Mouse (Mus musculus) thymus, adult 2 months (tissue): ENCODE measurements at regions not wholly inside any gene's neighbourhood (a gene's known extent, or its start where the extent isn't known, plus 50 kb on each side); places are given as distances from the start of the nearest gene placed in this dataset.

ENCODE experiments used
- DNase-seq: peaks from one replicate; pipeline ENCODE4 v3.0.0; 2021
- H3K27ac ChIP-seq: fragments of 200-500 bp; 2 replicates; pipeline ENCODE4 v1.5.1; 2012; ENCODE audit warnings: low read length, control low read depth; ENCODE audit not compliant: control insufficient read depth, insufficient read depth
- H3K27me3 ChIP-seq: fragments of 200-500 bp; 2 replicates; pipeline ENCODE4 v1.6.1; 2012; ENCODE audit warnings: mild to moderate bottlenecking, low read length, moderate library complexity, mixed read lengths; ENCODE audit not compliant: control insufficient read depth, insufficient read depth
- H3K36me3 ChIP-seq: fragments of 200-500 bp; 2 replicates; pipeline ENCODE4 v1.6.1; 2012; ENCODE audit warnings: mild to moderate bottlenecking, low read length, moderate library complexity; ENCODE audit not compliant: control insufficient read depth, insufficient read depth
- H3K4me1 ChIP-seq: fragments of 200-500 bp; replicated peaks from 2 replicates; pipeline ENCODE4 v1.6.1; 2012; ENCODE audit warnings: low read length; ENCODE audit not compliant: control insufficient read depth, insufficient read depth
- H3K4me3 ChIP-seq: fragments of 200-500 bp; 2 replicates; pipeline ENCODE4 v1.5.1; 2012; ENCODE audit warnings: mild to moderate bottlenecking, low read length, control low read depth, moderate library complexity; ENCODE audit not compliant: control insufficient read depth, insufficient read depth
- CTCF ChIP-seq: fragments of 200-500 bp; IDR thresholded peaks from 2 replicates; pipeline ENCODE4 v1.5.1; 2012; ENCODE audit warnings: mild to moderate bottlenecking, control low read depth, low read length, moderate library complexity, borderline replicate concordance; ENCODE audit not compliant: control insufficient read depth, poor library complexity, insufficient read depth; ENCODE audit errors: extremely low read depth
- POLR2A ChIP-seq: fragments of 200-500 bp; IDR thresholded peaks from 2 replicates; pipeline ENCODE4 v1.6.1; 2012; ENCODE audit warnings: mild to moderate bottlenecking, low read length, control low read depth, moderate library complexity; ENCODE audit not compliant: control insufficient read depth, poor library complexity, insufficient read depth; ENCODE audit errors: extremely low read depth
- WGBS: fragments of 180-500 bp; shearing (Covaris S2); methylation state at CpG from one replicate; pipeline ENCODE4 v1.1.7; 2018; 5-methylcytosine and 5-hydroxymethylcytosine counted together

- Histone ChIP-seq H3K27me3 (no peaks in the 10 kb centered on the region), H3K27ac (no peak overlapping the region), H3K4me3 (no peak overlapping the region), H3K36me3 (no peaks in the 10 kb centered on the region), H3K4me1 (no peaks in the 10 kb centered on the region)
- no peak for DNase-seq
- WGBS, result 75% methylated on average over 9 of the region's 9 CpGs
- TF ChIP-seq POLR2A (no peak), CTCF (no peak)
Measured at GRCm38 (mm10) chr2:61283829-61284601, 294.4 kb upstream of the Tank start.

- TF ChIP-seq POLR2A (no peak), CTCF (no peak)
- H3K4me3 ChIP-seq, result no peak overlapping the region
- H3K27me3 ChIP-seq, result no peaks in the 10 kb centered on the region
- WGBS, result 88% methylated on average over 5 of the region's 5 CpGs
- no peaks in the 10 kb centered on the region for H3K4me1 ChIP-seq
- no peaks in the 10 kb centered on the region for H3K36me3 ChIP-seq
- H3K27ac ChIP-seq, result no peak overlapping the region
- DNase-seq, result no peak
Measured at GRCm38 (mm10) chr2:61272721-61273120, 305.7 kb upstream of the Tank start.

GRCm38 (mm10) chr2:61267706-61268105 lies 304.7 kb upstream of the Rbms1 start:
- 93% methylated on average over 3 of the region's 3 CpGs for WGBS
- TF ChIP-seq POLR2A (no peak), CTCF (no peak)

GRCm38 (mm10) chr2:61250068-61250800 lies 287.2 kb upstream of the Rbms1 start:
- DNase-seq, result no peak
- TF ChIP-seq POLR2A (no peak), CTCF (no peak)
- H3K4me1 ChIP-seq, result no peaks in the 10 kb centered on the region
- no peaks in the 10 kb centered on the region for H3K36me3 ChIP-seq
- no peak overlapping the region for H3K27ac ChIP-seq
- H3K4me3 ChIP-seq, result no peak overlapping the region
- 95% methylated on average over 9 of the region's 9 CpGs for WGBS
- no peaks in the 10 kb centered on the region for H3K27me3 ChIP-seq

More at GRCm38 (mm10) chr2:61267706-61268105, 304.7 kb upstream of the Rbms1 start:
- no peak for DNase-seq
- Histone ChIP-seq H3K4me3 (no peak overlapping the region), H3K27me3 (no peaks in the 10 kb centered on the region), H3K27ac (no peak overlapping the region), H3K4me1 (no peaks in the 10 kb centered on the region), H3K36me3 (no peaks in the 10 kb centered on the region)

GRCm38 (mm10) chr2:61247956-61248355 lies 285.0 kb upstream of the Rbms1 start:
- 80% methylated on average over 4 of the region's 4 CpGs for WGBS
- H3K36me3 ChIP-seq, result no peaks in the 10 kb centered on the region
- no peaks in the 10 kb centered on the region for H3K27me3 ChIP-seq
- no peak for DNase-seq
- TF ChIP-seq CTCF (no peak), POLR2A (no peak)
- H3K4me3 ChIP-seq, result no peak overlapping the region
- no peaks in the 10 kb centered on the region for H3K4me1 ChIP-seq
- no peak overlapping the region for H3K27ac ChIP-seq

GRCm38 (mm10) chr2:61247336-61247735 lies 284.3 kb upstream of the Rbms1 start:
- Histone ChIP-seq H3K27ac (no peak overlapping the region), H3K36me3 (no peaks in the 10 kb centered on the region), H3K4me3 (no peak overlapping the region), H3K27me3 (no peaks in the 10 kb centered on the region), H3K4me1 (no peaks in the 10 kb centered on the region)
- no peak for DNase-seq
- TF ChIP-seq POLR2A (no peak), CTCF (no peak)
- 95% methylated on average over 2 of the region's 2 CpGs for WGBS
